Mouse (Mus musculus) left cerebral cortex, adult 11 months (tissue): ENCODE data around the gene Serpine2.

Source experiments
- DNase-seq: peaks from one replicate; pipeline ENCODE4 v3.0.0; 2022; ENCODE audit warnings: low spot score

The Serpine2 gene

DNA sequence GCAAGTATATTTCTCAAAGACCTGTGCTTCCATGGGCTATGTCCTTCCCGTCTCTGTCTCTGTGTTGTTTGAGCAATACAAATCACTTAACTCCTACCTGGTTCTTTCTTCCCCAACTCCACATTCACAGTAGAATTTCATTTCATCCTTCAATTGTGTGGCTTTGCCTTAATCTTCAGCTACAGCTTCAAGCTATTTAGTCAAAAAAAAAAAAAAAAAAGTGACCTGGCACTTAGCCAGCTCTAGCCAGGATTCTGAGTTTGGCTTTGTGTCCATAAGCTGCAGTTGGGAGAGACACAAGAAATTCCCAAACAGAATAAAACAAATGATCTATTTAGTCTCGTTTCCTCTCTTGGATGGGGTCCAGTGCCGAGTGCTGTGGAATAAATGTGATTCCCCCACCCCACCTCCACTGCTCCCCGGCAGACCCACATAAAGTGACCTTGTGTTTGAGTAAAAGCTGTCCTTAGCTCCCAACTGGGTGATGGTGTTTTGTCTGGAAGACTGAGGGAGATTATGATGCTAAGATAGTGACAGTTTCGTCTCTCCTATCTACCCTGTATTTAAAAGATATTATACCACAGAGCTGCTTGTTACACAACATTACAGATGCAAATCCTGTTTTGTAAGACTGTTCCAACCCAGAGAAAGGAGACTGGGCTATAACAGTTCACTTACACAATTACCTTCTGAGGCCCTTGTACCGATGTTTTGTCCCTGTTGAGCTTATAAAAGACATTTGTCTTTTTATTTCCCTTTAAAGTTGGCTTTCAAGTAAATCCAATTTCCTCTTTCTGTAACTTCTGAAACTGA, at the start of gene Serpine2:
Gene Serpine2 (minus strand): TSS at position 51 of the 813 bp plus-strand sequence.
- no peak for DNase-seq

DNA sequence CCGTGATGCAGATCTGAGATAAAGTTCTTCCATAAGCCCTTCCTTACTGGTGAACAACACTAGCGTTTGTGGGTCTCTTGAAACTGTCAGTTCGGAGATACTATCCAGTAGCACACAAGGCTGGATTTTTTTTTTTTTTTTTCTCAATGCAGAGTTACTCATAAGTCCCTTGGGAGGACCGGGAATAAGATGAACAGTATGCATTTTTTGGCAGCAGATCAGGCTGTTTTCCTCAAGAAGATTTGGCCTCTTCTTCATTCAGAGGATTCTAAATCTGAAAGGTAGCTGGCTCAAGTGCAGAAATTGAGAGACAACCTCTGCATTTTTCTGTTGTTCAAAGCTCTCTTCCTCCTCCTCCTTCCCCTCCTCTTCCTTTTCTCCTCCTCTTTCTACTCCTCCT, 46.8 kb upstream of the Serpine2 start:
- DNase-seq: no peak

- DNase-seq: no peak
Observed at GRCm38 (mm10) chr1:79905241-79905640, 44.3 kb upstream of the Serpine2 start.

DNA sequence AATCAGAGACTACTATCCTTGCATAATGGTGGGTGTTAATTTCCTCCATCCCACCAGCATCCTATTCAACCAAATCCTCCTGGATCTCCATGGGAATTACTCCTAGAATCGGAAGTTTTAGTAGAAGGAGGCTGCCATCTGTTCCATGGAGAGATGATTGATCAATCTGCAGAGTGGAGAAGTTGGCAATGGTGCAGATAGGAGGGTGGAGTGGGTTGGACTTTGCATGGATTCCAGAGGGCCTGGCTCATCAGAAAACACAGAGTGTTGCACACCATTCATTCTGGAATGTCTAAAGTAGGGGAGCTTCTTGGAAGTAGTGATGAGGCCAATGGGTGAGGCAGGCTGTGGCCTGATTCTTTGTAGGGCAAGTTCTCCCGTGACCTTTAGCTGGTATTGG, 41.9 kb upstream of the Serpine2 start:
- no peak for DNase-seq

GRCm38 (mm10) chr1:79882648-79883047, 21.7 kb upstream of the Serpine2 start:
- DNase-seq: no peak

DNA sequence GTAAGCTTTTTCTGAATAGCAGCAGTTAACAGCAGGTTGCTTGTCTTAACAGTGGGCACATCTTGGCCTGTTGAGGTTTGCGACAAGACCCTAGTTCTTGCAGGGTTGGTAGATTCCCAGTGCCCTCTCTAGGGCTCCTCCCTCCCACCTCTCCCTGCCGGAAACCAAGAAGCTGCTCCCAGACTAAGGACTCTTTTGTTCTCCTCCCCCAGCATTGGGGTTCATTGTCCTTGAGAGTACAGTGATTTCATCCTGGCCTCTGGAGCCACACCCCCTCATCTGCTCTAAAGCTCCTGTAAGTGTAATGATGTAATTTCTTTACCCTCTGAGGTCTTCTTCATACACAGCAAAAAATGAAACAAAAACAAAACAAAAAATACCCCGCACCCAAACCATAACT, 13.8 kb upstream of the Serpine2 start:
- no peak for DNase-seq

DNA sequence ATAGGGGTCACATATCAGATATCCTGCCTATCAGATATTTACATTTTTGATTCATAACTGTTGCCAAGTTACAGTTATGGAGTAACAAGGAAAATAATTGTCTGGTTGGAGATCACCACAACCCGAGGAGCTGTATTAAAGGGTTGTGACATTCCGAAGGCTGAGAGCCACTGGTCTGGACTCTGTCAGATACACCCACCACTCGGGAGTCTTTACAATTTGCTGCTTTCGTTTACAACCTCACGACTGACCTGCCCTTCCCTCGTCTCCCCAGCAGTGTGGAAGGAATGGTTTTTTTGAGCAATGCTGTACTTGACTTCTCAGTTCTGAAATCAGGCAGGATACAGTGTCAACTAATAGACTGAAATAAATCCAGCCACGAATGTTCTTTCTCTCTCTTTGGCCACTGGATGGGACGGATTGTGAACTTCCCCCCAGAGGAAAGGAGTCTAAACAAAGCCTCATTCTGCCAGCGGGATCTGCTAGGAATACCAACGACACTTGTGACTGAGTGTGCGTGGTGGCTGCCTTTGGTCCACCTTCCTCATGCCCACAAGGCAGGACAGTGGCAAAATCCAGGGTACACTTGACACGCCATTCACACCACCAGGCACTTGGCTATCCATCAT, 455 bp downstream of the Serpine2 start:
- DNase-seq: no peak

- DNase-seq: no peak
Observed at GRCm38 (mm10) chr1:79859975-79860374, 1.0 kb downstream of the Serpine2 start.

DNA sequence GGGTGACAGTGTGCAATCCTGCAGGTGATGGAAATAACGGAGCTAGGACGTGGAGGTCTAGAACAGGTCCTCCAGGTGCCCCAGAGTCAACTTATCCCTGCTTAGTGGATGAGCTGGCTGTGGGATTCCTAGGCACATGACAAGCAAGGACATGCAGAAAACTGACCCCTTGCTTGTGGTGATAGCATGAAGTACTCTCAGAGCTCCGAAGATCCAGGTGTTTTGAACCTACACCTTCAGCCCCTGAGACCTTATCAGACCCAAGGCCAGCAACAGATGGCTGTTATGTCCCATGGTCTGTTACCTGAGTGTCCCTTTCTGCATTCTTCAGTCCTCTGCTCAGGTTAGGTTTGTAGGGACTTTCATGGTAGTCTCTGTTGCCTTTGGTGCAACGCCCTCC, 2.0 kb downstream of the Serpine2 start:
- no peak for DNase-seq

DNA sequence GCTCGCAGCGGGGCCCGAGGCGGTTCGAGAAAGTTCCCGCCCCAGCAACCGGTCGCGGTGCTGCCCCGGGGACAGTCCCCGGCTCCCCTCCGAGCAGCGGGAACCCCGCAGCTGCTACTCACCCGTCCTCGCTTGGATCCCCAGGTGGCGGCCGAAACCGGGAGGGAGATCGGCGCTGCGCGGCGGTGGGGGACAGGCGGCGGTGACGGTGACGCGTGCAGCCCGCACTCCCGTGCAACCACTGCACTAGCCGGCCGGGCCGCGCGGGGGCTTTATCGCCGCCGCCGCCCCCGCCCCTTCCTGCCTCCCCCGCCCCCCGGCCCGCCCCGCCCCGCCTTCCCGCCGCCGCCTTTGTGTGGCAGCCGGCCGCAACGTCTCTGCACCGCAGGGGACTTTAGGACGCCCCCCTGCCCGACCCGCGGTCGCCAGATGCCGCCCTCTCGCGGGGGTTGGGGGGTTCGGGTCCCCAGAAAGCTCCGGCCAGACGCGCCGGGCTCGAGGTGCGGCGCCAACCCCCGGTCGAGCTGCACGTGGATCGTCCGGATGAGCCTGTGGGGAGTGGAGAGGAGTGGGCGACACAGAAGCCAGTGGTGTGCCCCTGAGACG, 2.5 kb downstream of the Serpine2 start:
- DNase-seq: no peak

GRCm38 (mm10) chr1:79857681-79858388, 3.1 kb downstream of the Serpine2 start:
- DNase-seq: no peak

GRCm38 (mm10) chr1:79856756-79857155, 4.2 kb downstream of the Serpine2 start:
- DNase-seq: no peak

DNA sequence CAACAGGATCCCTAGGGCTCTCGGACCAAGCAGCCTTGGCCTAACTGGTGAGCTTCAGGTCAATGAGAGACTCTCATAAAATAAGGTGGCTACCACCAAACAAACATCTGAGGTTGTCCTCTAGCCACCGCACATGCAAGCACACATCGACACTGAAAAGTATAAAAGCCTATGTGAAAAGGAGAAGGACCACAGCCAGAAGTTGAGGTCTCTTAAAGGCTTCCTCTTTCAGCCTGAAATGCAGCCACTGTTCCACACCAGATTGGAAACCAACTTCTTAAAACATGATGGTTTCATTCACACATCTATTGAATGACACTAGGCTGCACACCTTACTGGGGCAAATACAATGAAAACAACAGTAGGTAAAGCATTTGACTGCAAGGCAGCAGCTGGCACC, 7.5 kb downstream of the Serpine2 start:
- no peak for DNase-seq

DNA sequence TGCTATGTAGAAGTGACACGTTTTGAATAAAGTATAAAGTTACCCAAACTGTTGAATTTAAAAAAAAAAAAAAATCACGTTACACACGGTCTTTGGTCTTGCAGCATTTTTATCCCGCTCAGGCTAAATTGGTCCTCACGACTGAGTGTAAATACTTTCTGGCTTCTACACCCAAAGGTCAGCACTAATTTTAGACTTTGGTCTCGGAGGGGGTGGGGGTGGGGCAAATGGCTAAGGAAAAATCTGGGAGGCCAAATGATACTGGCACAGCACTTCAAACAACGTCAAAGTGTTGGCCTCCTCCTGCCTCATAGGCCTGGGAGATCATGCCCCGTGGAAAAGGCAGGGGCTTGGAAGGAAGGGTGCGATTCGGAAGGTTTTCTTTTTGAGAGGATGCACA, 10.6 kb downstream of the Serpine2 start:
- DNase-seq: no peak

DNA sequence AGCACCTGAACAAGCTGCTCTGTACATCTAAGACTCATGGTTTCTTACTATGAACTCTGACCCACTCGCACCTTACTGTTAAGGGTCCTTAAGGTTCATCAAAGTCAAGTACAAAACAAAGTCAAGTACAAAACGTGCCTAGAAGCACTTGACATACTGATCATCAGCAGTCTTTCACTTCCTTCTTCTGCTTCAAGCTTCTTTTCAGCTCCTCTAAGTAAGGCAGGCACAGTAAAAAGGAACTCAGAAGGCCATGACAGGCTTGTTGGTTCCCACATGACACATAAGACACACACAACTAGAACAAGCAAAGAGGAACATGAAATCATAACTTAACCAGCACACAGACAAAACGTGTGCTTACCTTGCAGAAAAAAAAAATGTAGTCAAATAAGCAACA, 12.3 kb downstream of the Serpine2 start:
- no peak for DNase-seq

DNA sequence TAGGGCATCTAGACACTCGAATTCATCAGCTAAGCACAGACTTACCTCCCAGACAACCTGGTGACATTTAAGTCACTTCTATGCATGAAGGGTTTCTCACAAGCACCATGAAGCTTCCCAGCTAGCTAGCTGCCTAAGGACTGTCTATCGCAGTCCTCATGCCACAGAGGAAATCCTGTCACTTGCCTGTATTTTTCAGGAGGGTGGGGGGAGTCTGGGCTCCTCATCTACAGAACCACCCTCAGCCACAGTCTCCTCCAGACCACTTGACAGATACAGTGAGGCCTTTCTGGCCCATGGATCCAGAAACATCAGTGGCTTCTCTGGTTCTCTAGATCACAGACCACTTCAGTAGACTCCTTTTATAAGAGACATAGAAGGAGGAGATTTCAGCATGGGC, 14.1 kb downstream of the Serpine2 start:
- DNase-seq: no peak

- DNase-seq: no peak
Observed at GRCm38 (mm10) chr1:79832719-79833404, 28.1 kb downstream of the Serpine2 start.

DNA sequence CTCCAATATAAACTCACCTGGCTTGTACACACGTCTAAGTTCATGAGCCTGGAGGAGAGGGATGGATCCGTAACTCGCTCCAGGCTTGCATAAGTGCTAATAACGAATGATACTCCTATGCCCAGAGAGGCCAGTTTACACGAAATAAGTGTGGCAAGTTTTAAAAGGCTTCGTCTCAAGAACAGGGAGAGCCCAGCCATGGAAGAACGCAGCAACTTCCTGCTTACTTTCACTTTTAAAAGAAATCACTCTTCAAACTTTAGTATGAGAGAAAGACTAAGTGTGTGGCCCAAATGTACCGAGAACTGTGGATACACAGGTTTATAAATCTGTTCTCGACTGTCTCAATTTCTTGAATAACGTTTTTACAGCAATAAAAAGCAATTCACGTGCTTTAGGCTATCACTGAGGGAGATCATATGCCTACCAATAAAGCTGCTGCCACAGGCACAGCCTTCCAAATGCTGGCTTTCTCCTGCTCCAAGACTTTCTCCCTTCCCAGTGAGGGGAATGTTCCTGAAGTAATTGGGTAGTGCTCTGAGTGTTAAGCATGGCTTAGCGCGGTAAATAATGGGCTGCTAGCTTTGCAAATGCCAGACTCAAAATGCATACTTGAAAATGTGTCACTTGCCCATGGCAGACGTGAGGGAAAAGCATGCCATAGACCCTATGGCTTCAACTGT, 36.9 kb downstream of the Serpine2 start:
- no peak for DNase-seq

DNA sequence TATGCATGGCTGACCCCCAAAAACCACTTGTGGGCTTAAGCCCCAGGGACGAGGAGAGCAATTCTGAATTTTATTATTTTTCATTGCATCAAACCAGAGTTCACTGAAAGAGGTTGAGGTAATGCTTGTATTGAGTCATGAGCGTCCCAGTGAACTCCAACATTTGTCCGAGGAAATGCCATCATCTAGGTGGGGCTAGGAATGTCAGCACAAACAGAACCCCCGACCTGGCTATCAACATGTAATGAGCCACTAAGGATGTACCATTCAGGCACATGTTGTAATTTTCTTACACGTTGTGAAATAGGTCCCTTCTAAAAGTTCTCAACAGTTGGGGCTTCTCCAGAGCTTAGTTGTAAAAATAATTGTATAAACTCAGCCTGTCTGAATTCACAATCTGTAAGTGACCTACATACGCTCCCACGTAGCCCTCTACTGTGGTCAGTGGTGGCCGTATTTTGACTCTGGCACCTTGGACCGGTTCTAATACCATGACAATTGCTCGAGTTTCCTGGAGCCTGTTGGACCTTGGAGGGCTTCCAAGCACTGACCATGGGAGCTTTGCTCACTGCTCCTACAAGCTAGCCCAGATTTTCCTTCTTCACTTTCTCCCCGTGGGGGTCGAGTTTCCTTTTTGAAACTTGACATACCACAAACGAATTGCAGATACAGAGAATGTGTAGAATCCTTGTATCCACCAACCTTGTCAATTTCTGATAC, 38.0 kb downstream of the Serpine2 start:
- DNase-seq: no peak

DNA sequence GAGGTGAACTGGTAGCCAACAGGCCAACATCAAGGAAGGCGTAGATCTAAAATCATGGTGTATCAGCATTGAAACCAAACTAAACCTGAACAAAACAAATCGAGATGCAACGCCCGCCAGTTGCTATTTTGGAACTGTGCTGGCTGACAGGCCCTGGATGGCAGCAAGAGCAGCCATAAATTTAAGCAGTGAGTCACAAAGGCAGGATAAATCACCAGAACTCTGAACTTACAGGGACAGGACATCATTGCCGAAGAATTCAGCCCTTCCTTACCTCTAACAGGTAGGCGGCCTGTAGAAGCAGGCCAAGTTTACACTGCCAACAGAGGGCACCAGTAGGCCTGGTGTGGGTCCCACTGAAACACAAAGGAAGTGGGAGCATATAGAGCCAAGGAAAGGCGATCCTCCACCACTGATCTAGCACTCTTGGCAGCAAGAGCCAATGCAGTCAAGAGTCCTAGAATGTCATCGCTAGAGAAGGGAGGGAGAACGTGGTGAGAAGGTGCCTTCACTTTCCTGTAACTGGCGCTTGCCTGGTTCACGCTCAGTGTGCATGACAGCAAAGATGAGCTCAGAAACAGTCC, 41.6 kb downstream of the Serpine2 start:
- DNase-seq: no peak
